Mouse (Mus musculus) WW6 (cell line): ENCODE results near the gene Cpm.
"Not testable (repeated sequence)": the region's sequence is repeated elsewhere in the genome, so short reads cannot be mapped to it uniquely, and the experiment has no call there.

Experiments
- DNase-seq: peaks from one replicate; pipeline ENCODE4 v3.0.0-alpha.2; 2013; ENCODE audit warnings: low read depth, low spot score

Gene Cpm

GRCm38 (mm10) chr10:117605283-117606243, 23.7 kb upstream of the Cpm start:
- DNase-seq = no peak

- DNase-seq = no peak
Measured at GRCm38 (mm10) chr10:117606423-117606822, 22.9 kb upstream of the Cpm start.

GRCm38 (mm10) chr10:117607051-117607803, 22.1 kb upstream of the Cpm start:
- DNase-seq = no peak

GRCm38 (mm10) chr10:117607804-117608279, 21.5 kb upstream of the Cpm start:
- DNase-seq = no peak

GRCm38 (mm10) chr10:117608487-117608886, 20.8 kb upstream of the Cpm start:
- DNase-seq = no peak

- DNase-seq = no peak
Measured at GRCm38 (mm10) chr10:117608988-117609809, 20.1 kb upstream of the Cpm start.

- no peak for DNase-seq
Measured at GRCm38 (mm10) chr10:117609810-117610090, 19.6 kb upstream of the Cpm start.

GRCm38 (mm10) chr10:117610160-117610764, 19.0 kb upstream of the Cpm start:
- no peak for DNase-seq

GRCm38 (mm10) chr10:117610794-117611384, 18.4 kb upstream of the Cpm start:
- DNase-seq = no peak

GRCm38 (mm10) chr10:117611503-117611902, 17.8 kb upstream of the Cpm start:
- no peak for DNase-seq

GRCm38 (mm10) chr10:117611976-117612375, 17.3 kb upstream of the Cpm start:
- no peak for DNase-seq

GRCm38 (mm10) chr10:117612621-117613584, 16.4 kb upstream of the Cpm start:
- DNase-seq = no peak

- DNase-seq = no peak
Measured at GRCm38 (mm10) chr10:117613960-117614359, 15.3 kb upstream of the Cpm start.

GRCm38 (mm10) chr10:117614387-117614786, 14.9 kb upstream of the Cpm start:
- DNase-seq = no peak

- no peak for DNase-seq
Measured at GRCm38 (mm10) chr10:117615239-117615638, 14.1 kb upstream of the Cpm start.

GRCm38 (mm10) chr10:117615746-117616145, 13.6 kb upstream of the Cpm start:
- no peak for DNase-seq

- no peak for DNase-seq
Measured at GRCm38 (mm10) chr10:117616191-117616680, 13.1 kb upstream of the Cpm start.

GRCm38 (mm10) chr10:117616765-117617164, 12.5 kb upstream of the Cpm start:
- DNase-seq = not testable (repeated sequence)

GRCm38 (mm10) chr10:117617568-117618345, 11.5 kb upstream of the Cpm start:
- no peak for DNase-seq
